ENCODE assay signal across 9 mouse cellular contexts in genomic region chr2:166459955-166460354, GRCm38 (mm10).
A peak's percentile ranks its signal among the peaks of the same experiment; 100 is the strongest.
DNase-seq lines count a peak whose midpoint lies in the region; ATAC-seq lines count a peak whose summit lies in the region.
"Had no signal": no experiment of that assay in that cellular context is flagged by ENCODE, and none has a peak within 500 bp of the region (broad histone marks: within the 10 kb centered on the region; RNA-seq: fewer than 3 reads in every experiment).

No protein-coding gene starts in this region.

- H3K4me1 ChIP-seq in heart, embryonic 11.5 days (ENCODE audit: control insufficient read depth, insufficient read depth, low read length): peaks cover 18% of the 10 kb centered on the region

- WGBS in heart, embryonic 11.5 days (ENCODE audit: insufficient replicate concordance): 14% methylated on average over 9 of the region's 9 CpGs

- peak overlapping the region; percentile 33 for H3K4me2 ChIP-seq in heart, embryonic 11.5 days

- no peaks in the 10 kb centered on the region for H3K27me3 ChIP-seq in heart, embryonic 11.5 days (ENCODE audit: control insufficient read depth, insufficient read depth, low read length)

- no peak overlapping the region for H3K4me3 ChIP-seq in heart, embryonic 11.5 days (ENCODE audit: low read depth, low read length)

- peak overlapping the region; percentile 60 for H3K27ac ChIP-seq in heart, embryonic 11.5 days (ENCODE audit: low read depth, low read length)

- ATAC-seq in heart, embryonic 11.5 days (replicated peaks; ENCODE audit: insufficient number of reproducible peaks, low FRiP score, low TSS enrichment): peak; percentile 69; the same call in 1 of the 2 replicates
- ATAC-seq in megakaryocyte progenitor cell, adult 5-6 weeks (replicated peaks; ENCODE audit: poor library complexity): peak; percentile 58
- ATAC-seq: forebrain, embryonic 14.5 days had no signal

- peak; percentile 55 for DNase-seq in adrenal gland, postnatal 14 days
- DNase-seq in adrenal gland, postnatal 25 days: no peak
- peak; percentile 60 for DNase-seq in embryo, embryonic 9.5 days (ENCODE audit: extremely low spot score)
- no peak for DNase-seq in left cerebral cortex, postnatal 4 days
- DNase-seq in kidney, postnatal 14 days: no peak
- no peak for DNase-seq in urinary bladder, postnatal 25 days (ENCODE audit: low spot score)

- no peaks in the 10 kb centered on the region for H3K9me3 ChIP-seq in heart, embryonic 11.5 days (replicated peaks; ENCODE audit: control insufficient read depth, low read length)

- peak overlapping the region; percentile 56; the same call in 1 of the 2 replicates for H3K9ac ChIP-seq in heart, embryonic 11.5 days (ENCODE audit: low read depth, low read length)

- intact Hi-C loops in left cerebral cortex, postnatal 4 days (cut with DNase I): no loop called here

- no peaks in the 10 kb centered on the region for H3K36me3 ChIP-seq in heart, embryonic 11.5 days (ENCODE audit: control insufficient read depth, insufficient read depth, low read length)

Comparison
In these comparisons a context has a peak if more than half of its experiments do, and no peak if none do; other contexts are left out.
1. DNase-seq: peak in adrenal gland, postnatal 14 days (single experiment) and embryo, embryonic 9.5 days (single experiment); none in adrenal gland, postnatal 25 days (single experiment), left cerebral cortex, postnatal 4 days (single experiment), kidney, postnatal 14 days (single experiment) and urinary bladder, postnatal 25 days (single experiment).